Mouse (Mus musculus): ENCODE measurements around the gene H2-Ab1. TPM values are rescaled to one million over a fixed set of nuclear protein-coding genes. Genes with fewer than 3 reads are reported as not detected.

The H2-Ab1 gene
- polyA plus RNA-seq (2014; fragmentation: Nextera tagmentation; extraction: Ambion mirVana) = 1.1 and 1.7 TPM in 2 replicates

DNA sequence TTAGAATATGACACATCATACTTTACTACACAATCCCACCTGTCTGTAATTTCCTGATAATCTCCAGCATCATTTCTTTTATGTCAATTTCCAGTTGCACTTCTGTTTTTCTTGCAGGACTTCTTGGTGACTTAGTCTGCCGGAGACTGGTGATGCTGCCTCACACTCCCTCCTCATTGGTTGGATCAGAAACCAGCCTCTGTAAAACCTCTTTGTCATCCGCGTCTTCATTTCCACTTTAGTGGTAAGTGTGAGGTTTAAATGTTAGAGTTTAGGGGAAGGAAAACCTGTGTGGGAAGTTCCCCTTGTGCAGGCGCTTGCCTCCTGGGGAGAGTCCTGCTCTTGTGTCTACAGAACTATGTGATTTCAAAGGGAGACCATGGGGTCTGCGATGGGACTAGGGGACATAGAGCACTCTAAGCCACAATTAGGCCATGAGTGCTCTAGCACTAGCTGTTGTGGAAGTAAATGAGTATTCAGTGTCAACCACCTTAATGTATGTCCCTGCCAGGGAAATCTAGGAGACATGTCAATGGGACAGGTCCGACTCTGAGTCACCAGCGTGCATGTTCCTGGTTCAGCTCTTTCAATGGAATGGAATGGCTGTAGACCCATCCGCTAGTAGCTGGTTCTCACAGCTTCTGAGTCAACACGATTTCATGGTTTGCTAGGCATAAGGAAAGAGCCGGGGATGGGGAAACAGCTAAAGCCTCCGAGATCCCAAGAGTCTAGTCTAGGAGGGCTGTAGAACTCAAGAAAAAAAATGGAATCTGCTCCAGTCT, at the start of gene H2-Ab1:
H2-Ab1 (plus strand) TSS at position 96 of the 782 bp plus-strand sequence.
- H3K4me2 ChIP-seq (ENCODE audit: low read depth, low read length) = no peak within 1 kb of the TSS
- no peak within 1 kb of the TSS for H3K27ac ChIP-seq (ENCODE audit: low read depth, low read length)
- H3K9ac ChIP-seq (replicated peaks; ENCODE audit: low read depth, low read length) = no peak within 1 kb of the TSS
- H3K27me3 ChIP-seq (ENCODE audit: control insufficient read depth, insufficient read depth, low read length) = no peaks in the 10 kb centered on the region; the same call in 1 of the 2 replicates
- H3K36me3 ChIP-seq (ENCODE audit: control insufficient read depth, insufficient read depth, low read length) = no peaks in the 10 kb centered on the region
- no peak within 1 kb of the TSS for H3K4me3 ChIP-seq (ENCODE audit: low read depth, low read length)
- no peaks in the 10 kb centered on the region for H3K4me1 ChIP-seq (ENCODE audit: control insufficient read depth, insufficient read depth, low read length)
- WGBS = 78% methylated on average over 11 of the region's 11 CpGs
- no peaks in the 10 kb centered on the region for H3K9me3 ChIP-seq (ENCODE audit: control insufficient read depth, low read length)
- no peak for ATAC-seq (ENCODE audit: low read depth)

DNA sequence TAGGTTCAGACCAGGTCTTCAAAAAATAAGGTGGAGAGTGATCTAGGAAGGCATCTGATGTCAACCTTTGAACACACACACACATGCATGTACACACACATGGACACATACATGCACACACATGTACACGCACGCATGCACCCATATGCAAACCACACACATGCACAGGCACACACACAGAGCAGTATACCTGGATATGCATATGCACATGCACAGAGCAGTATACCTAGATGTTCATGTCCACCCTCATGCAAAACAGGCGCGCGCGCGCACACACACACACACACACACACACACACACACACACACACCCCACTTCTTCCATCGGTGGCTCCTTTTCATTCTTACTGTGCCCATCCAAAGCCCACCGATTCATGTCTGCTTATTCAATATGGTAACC, 49.6 kb upstream of the H2-Ab1 start:
- Histone ChIP-seq H3K9me3 (ENCODE audit: control insufficient read depth, low read length) (no peaks in the 10 kb centered on the region), H3K27ac (ENCODE audit: low read depth, low read length) (no peak overlapping the region), H3K36me3 (ENCODE audit: control insufficient read depth, insufficient read depth, low read length) (no peaks in the 10 kb centered on the region), H3K4me2 (ENCODE audit: low read depth, low read length) (no peak overlapping the region), H3K9ac (replicated peaks; ENCODE audit: low read depth, low read length) (no peak overlapping the region), H3K27me3 (ENCODE audit: control insufficient read depth, insufficient read depth, low read length) (peaks cover 10% of the 10 kb centered on the region; the same call in 1 of the 2 replicates), H3K4me1 (ENCODE audit: control insufficient read depth, insufficient read depth, low read length) (no peaks in the 10 kb centered on the region), H3K4me3 (ENCODE audit: low read depth, low read length) (no peak overlapping the region)
- no peak for ATAC-seq (ENCODE audit: low read depth)
- WGBS = 95% methylated on average over 9 of the region's 9 CpGs

DNA sequence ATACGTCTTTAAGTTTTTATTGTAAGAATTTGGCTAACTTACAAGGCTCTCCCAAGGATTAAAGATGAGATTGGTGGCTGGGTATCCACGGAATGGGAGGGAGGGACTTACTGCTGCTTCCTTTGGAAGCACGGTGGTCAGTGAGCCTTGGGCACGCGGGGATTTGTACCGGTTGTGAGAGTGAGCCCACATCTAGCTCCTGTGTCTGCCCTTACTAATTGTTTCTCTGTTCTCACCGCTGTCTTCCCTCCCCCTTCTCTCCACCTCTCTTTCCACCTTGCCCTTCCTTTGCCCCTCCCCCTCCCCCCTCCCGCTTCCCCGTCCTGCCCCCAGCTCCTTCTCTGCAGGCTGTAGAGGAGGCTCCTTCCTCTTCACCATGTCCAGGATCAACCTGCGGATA, 49.1 kb upstream of the H2-Ab1 start:
- H3K4me2 ChIP-seq (ENCODE audit: low read depth, low read length) = no peak overlapping the region
- no peaks in the 10 kb centered on the region for H3K9me3 ChIP-seq (ENCODE audit: control insufficient read depth, low read length)
- WGBS = 30% methylated on average over 10 of the region's 10 CpGs
- H3K4me3 ChIP-seq (ENCODE audit: low read depth, low read length) = no peak overlapping the region
- H3K27ac ChIP-seq (ENCODE audit: low read depth, low read length) = no peak overlapping the region
- no peak for ATAC-seq (ENCODE audit: low read depth)
- H3K9ac ChIP-seq (replicated peaks; ENCODE audit: low read depth, low read length) = no peak overlapping the region
- H3K27me3 ChIP-seq (ENCODE audit: control insufficient read depth, insufficient read depth, low read length) = peaks cover 10% of the 10 kb centered on the region; the same call in 1 of the 2 replicates
- H3K36me3 ChIP-seq (ENCODE audit: control insufficient read depth, insufficient read depth, low read length) = no peaks in the 10 kb centered on the region
- no peaks in the 10 kb centered on the region for H3K4me1 ChIP-seq (ENCODE audit: control insufficient read depth, insufficient read depth, low read length)

DNA sequence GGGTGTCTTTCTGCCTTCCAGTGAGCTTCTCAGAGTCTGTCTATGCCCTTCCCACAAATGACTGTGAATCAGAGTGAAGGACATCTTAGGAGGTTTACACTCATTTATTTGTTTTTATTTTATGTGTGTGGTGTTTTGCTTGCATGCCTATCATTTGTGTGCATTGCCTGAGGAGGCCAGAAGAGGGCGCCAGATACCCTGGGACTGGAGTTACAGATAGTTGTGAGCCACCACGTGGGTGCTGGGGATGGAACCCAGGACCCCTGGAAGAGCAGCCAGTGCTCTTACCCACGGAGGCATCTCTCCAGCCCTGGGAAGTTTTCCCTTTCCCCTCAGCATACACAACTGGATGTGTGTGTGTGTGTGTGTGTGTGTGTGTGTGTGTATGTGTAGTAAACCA, 47.8 kb upstream of the H2-Ab1 start:
- no peaks in the 10 kb centered on the region for H3K9me3 ChIP-seq (ENCODE audit: control insufficient read depth, low read length)
- WGBS = 47% methylated on average over 3 of the region's 3 CpGs
- no peak overlapping the region for H3K27ac ChIP-seq (ENCODE audit: low read depth, low read length)
- H3K9ac ChIP-seq (replicated peaks; ENCODE audit: low read depth, low read length) = no peak overlapping the region
- H3K4me3 ChIP-seq (ENCODE audit: low read depth, low read length) = no peak overlapping the region
- no peak overlapping the region for H3K4me2 ChIP-seq (ENCODE audit: low read depth, low read length)
- H3K4me1 ChIP-seq (ENCODE audit: control insufficient read depth, insufficient read depth, low read length) = no peaks in the 10 kb centered on the region
- no peak for ATAC-seq (ENCODE audit: low read depth)
- no peaks in the 10 kb centered on the region for H3K36me3 ChIP-seq (ENCODE audit: control insufficient read depth, insufficient read depth, low read length)
- H3K27me3 ChIP-seq (ENCODE audit: control insufficient read depth, insufficient read depth, low read length) = peaks cover 6% of the 10 kb centered on the region; the same call in 1 of the 2 replicates

DNA sequence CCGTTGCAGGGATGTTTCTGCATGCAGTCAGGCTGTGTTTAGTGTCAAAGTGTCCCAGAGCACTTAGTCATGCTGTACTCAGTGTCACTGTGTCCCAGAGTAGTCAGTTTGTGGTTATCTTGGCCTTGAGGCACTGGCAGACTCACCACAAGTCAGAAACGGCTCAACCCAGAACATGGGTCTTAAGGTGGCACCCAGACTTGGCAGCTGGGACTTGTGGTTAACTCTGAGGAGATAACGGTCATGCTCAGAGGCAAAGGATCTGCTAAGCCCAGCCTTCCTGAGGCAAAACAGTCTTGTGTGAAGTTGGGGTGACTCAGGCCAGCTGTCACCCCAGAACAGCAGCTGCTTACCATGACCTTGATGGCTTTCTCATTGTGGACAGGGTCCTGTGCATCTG, 46.9 kb upstream of the H2-Ab1 start:
- Histone ChIP-seq H3K27ac (ENCODE audit: low read depth, low read length) (no peak overlapping the region), H3K4me3 (ENCODE audit: low read depth, low read length) (no peak overlapping the region), H3K9me3 (ENCODE audit: control insufficient read depth, low read length) (no peaks in the 10 kb centered on the region), H3K4me2 (ENCODE audit: low read depth, low read length) (no peak overlapping the region), H3K9ac (replicated peaks; ENCODE audit: low read depth, low read length) (no peak overlapping the region), H3K4me1 (ENCODE audit: control insufficient read depth, insufficient read depth, low read length) (no peaks in the 10 kb centered on the region), H3K36me3 (ENCODE audit: control insufficient read depth, insufficient read depth, low read length) (no peaks in the 10 kb centered on the region), H3K27me3 (ENCODE audit: control insufficient read depth, insufficient read depth, low read length) (peaks cover 5% of the 10 kb centered on the region; the same call in 1 of the 2 replicates)
- no peak for ATAC-seq (ENCODE audit: low read depth)
- 81% methylated on average over 3 of the region's 3 CpGs for WGBS

DNA sequence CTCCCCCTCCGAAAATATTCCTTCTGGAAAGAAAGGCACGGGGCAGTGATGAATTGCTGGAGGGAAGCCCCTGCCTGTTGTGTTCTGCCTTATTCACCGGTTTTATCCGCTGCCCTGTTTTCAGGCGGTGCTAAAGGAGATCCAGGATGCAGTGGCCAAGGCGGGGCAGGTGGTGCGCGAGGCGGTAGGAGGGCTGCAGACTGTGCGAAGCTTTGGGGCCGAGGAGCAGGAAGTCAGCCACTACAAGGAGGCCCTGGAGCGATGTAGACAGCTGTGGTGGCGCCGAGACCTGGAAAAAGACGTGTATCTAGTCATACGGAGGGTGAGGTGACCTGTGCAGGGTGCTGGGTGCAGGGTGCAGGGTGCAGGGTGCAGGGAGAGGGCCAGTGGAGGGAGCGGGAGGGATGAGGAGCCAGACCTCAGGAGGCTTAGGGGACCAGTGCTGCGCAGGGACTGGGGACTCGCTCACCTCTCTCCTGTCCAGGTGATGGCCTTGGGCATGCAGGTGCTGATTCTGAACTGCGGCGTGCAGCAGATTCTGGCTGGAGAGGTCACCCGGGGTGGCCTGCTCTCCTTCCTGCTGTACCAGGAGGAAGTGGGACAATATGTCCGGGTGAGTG, 45.6 kb upstream of the H2-Ab1 start:
- H3K27me3 ChIP-seq (ENCODE audit: control insufficient read depth, insufficient read depth, low read length) = 0 out of 2 replicates have a peak, but pooled peaks cover 4% of the 10 kb centered on the region
- no peak overlapping the region for H3K27ac ChIP-seq (ENCODE audit: low read depth, low read length)
- H3K4me2 ChIP-seq (ENCODE audit: low read depth, low read length) = 0 out of 2 replicates have a peak overlapping the region, but pooled peaks have one; percentile 16
- peak overlapping the region; percentile 21; the same call in 1 of the 2 replicates for H3K9ac ChIP-seq (replicated peaks; ENCODE audit: low read depth, low read length)
- no peaks in the 10 kb centered on the region for H3K36me3 ChIP-seq (ENCODE audit: control insufficient read depth, insufficient read depth, low read length)
- H3K4me3 ChIP-seq (ENCODE audit: low read depth, low read length) = no peak overlapping the region
- no peak for ATAC-seq (ENCODE audit: low read depth)
- H3K4me1 ChIP-seq (ENCODE audit: control insufficient read depth, insufficient read depth, low read length) = no peaks in the 10 kb centered on the region
- WGBS = 25% methylated on average over 22 of the region's 23 CpGs
- H3K9me3 ChIP-seq (ENCODE audit: control insufficient read depth, low read length) = no peaks in the 10 kb centered on the region

DNA sequence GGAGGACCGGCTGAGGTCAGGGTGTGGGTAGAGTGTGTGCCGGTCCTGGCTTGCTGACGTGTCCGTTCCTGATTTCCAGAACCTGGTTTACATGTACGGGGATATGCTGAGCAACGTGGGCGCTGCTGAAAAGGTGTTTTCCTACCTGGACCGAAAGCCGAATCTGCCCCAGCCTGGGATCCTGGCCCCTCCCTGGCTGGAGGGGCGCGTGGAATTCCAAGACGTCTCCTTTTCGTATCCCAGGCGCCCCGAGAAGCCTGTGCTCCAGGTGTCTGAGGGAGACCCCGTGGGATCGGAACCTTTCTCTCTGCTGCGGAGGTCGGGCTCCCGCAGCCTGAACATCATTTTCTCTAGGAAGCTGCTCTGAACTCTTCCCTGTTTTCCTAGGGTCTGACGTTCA, 43.6 kb upstream of the H2-Ab1 start:
- Histone ChIP-seq H3K27ac (ENCODE audit: low read depth, low read length) (no peak overlapping the region), H3K4me2 (ENCODE audit: low read depth, low read length) (no peak overlapping the region), H3K36me3 (ENCODE audit: control insufficient read depth, insufficient read depth, low read length) (no peaks in the 10 kb centered on the region), H3K4me1 (ENCODE audit: control insufficient read depth, insufficient read depth, low read length) (no peaks in the 10 kb centered on the region), H3K4me3 (ENCODE audit: low read depth, low read length) (no peak overlapping the region), H3K9me3 (ENCODE audit: control insufficient read depth, low read length) (no peaks in the 10 kb centered on the region), H3K27me3 (ENCODE audit: control insufficient read depth, insufficient read depth, low read length) (0 out of 2 replicates have a peak, but pooled peaks cover 4% of the 10 kb centered on the region), H3K9ac (replicated peaks; ENCODE audit: low read depth, low read length) (0 out of 2 replicates have a peak overlapping the region, but pooled peaks have one; percentile 2)
- no peak for ATAC-seq (ENCODE audit: low read depth)
- WGBS = 42% methylated on average over 21 of the region's 21 CpGs

DNA sequence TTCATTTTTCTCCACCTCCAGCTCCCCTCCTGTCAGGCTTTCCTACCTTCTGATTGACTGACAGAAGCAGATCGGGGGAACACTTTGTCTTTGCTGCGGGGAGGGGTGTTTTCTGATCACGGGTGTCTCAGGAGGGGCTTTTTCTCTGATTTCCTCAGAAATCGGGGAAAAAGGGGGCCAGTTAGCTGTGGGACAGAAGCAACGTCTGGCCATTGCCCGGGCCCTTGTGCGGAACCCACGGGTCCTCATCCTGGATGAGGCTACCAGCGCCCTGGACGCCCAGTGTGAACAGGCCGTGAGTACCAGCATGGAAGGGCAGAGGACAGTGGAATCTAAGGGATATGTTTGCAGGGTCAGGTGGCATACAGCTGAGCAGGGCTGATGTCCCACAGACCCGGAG, 42.3 kb upstream of the H2-Ab1 start:
- H3K36me3 ChIP-seq (ENCODE audit: control insufficient read depth, insufficient read depth, low read length) = no peaks in the 10 kb centered on the region
- 90% methylated on average over 12 of the region's 12 CpGs for WGBS
- H3K4me3 ChIP-seq (ENCODE audit: low read depth, low read length) = no peak overlapping the region
- no peak for ATAC-seq (ENCODE audit: low read depth)
- H3K4me1 ChIP-seq (ENCODE audit: control insufficient read depth, insufficient read depth, low read length) = no peaks in the 10 kb centered on the region
- H3K4me2 ChIP-seq (ENCODE audit: low read depth, low read length) = no peak overlapping the region
- H3K27ac ChIP-seq (ENCODE audit: low read depth, low read length) = no peak overlapping the region
- no peaks in the 10 kb centered on the region for H3K9me3 ChIP-seq (ENCODE audit: control insufficient read depth, low read length)
- H3K27me3 ChIP-seq (ENCODE audit: control insufficient read depth, insufficient read depth, low read length) = 0 out of 2 replicates have a peak, but pooled peaks cover 4% of the 10 kb centered on the region
- H3K9ac ChIP-seq (replicated peaks; ENCODE audit: low read depth, low read length) = no peak overlapping the region
